In the genomic region with DNA sequence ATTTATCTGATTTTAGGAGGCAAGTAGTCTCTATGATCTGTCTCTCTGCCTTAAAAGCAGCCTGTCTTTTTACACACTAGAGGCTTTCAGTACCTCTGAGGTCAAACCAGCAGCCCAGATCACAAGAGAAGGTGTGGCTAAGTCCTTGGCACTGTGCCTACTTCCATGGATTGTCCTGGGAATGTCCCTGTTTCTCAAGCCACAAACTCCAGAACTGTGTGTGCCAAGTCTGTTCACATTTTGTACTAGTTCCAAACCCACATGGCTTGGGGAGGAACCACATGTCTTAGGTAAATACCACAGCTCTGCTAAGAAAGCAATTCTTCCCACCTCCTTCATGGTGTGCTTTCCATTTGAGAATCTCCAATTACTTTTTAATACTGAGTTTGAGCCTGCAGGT, we compare ENCODE assay signal across 14 mouse cellular contexts.
"Had no signal": no experiment of that assay in that cellular context is flagged by ENCODE, and none has a peak within 500 bp of the region (broad histone marks: within the 10 kb centered on the region; RNA-seq: fewer than 3 reads in every experiment).

No protein-coding gene starts in this region.

- H3K4me1 ChIP-seq: kidney, embryonic 15.5 days; limb, embryonic 12.5 days; limb, embryonic 15.5 days; liver, embryonic 12.5 days; liver, embryonic 15.5 days had no signal

- DNase-seq: kidney, postnatal 10 days; kidney, postnatal 4 days; left cerebral cortex, postnatal 4 days; lung, adult 2 months; lung, postnatal 14 days; midbrain, embryonic 14.5 days; thymus, adult 18-20 months; thymus, postnatal 36 days had no signal

- H3K36me3 ChIP-seq: kidney, embryonic 15.5 days; limb, embryonic 12.5 days; limb, embryonic 15.5 days; liver, embryonic 12.5 days; liver, embryonic 15.5 days had no signal

- H3K9me3 ChIP-seq: kidney, embryonic 15.5 days; limb, embryonic 15.5 days; liver, embryonic 12.5 days; liver, embryonic 15.5 days had no signal

- H3K4me2 ChIP-seq: kidney, embryonic 15.5 days; limb, embryonic 12.5 days; limb, embryonic 15.5 days; liver, embryonic 12.5 days; liver, embryonic 15.5 days had no signal

- H3K27ac ChIP-seq: kidney, embryonic 15.5 days; limb, embryonic 12.5 days; limb, embryonic 15.5 days; liver, embryonic 12.5 days; liver, embryonic 15.5 days; macrophage had no signal

- H3K27me3 ChIP-seq: kidney, embryonic 15.5 days; limb, embryonic 12.5 days; limb, embryonic 15.5 days; liver, embryonic 12.5 days; liver, embryonic 15.5 days had no signal

- ATAC-seq: liver, embryonic 12.5 days had no signal

- H3K9ac ChIP-seq: kidney, embryonic 15.5 days; limb, embryonic 12.5 days; limb, embryonic 15.5 days; liver, embryonic 12.5 days; liver, embryonic 15.5 days had no signal

- H3K4me3 ChIP-seq: kidney, embryonic 15.5 days; limb, embryonic 12.5 days; limb, embryonic 15.5 days; liver, embryonic 12.5 days; liver, embryonic 15.5 days had no signal
